Mouse (Mus musculus) gonadal fat pad, adult 2 months (tissue): ENCODE measurements around the gene Prkaa1. TPM values are rescaled to one million over a fixed set of nuclear protein-coding genes. Genes with fewer than 3 reads are reported as not detected.

Experiments used
- polyA plus RNA-seq: library from polyadenylated mRNA; depleted of rRNA; stranded (reverse); fragments of >200 nt; gene quantifications from 2 replicates; pipeline ENCODE4 v1.2.3, GENCODE M21; 2012; rRNA removed

Gene Prkaa1
- polyA plus RNA-seq, 1 experiment, result 7.8 TPM

Other genes starting within 250 kb of the Prkaa1 start
- gene Mroh2b, start 245.1 kb upstream of the Prkaa1 start, polyA plus RNA-seq, result 0.58 and 1.1 TPM in 2 replicates
- 37.8 and 69.5 TPM in 2 replicates for gene C7, start 80.1 kb upstream of the Prkaa1 start, polyA plus RNA-seq
- gene Card6, start 35.3 kb upstream of the Prkaa1 start, polyA plus RNA-seq, result 2.4 and 4.0 TPM in 2 replicates
- gene Rpl37, start 27.2 kb upstream of the Prkaa1 start, polyA plus RNA-seq, result 876 and 1,187 TPM in 2 replicates
- 7.7 and 12.0 TPM in 2 replicates for gene Ttc33, start 41.7 kb downstream of the Prkaa1 start, polyA plus RNA-seq
- gene Ptger4, start 100.3 kb downstream of the Prkaa1 start, polyA plus RNA-seq, result 8.5 and 9.9 TPM in 2 replicates